Mouse (Mus musculus) embryonic facial prominence, embryonic 15.5 days (tissue): Measurements from ENCODE around the gene Tacc2. TPM values are rescaled to one million over a fixed set of nuclear protein-coding genes. Genes with fewer than 3 reads are reported as not detected.
"Not testable (repeated sequence)": the region's sequence is repeated elsewhere in the genome, so short reads cannot be mapped to it uniquely, and the experiment has no call there.

Experiments
- ATAC-seq: fragments of 200-750 bp; cut with Nextera tagmentation; 2 replicates; pipeline ENCODE4 v1.8.0; 2017; ENCODE audit warnings: low read depth, moderate TSS enrichment; ENCODE audit not compliant: insufficient number of reproducible peaks, low FRiP score, low TSS enrichment
- H3K27ac ChIP-seq: fragments of 300-500 bp; sonication (generic); replicated peaks from 2 replicates; pipeline ENCODE4 v1.5.1; 2015; ENCODE audit warnings: mild to moderate bottlenecking, inconsistent platforms
- H3K27me3 ChIP-seq: fragments of 300-500 bp; sonication (generic); 2 replicates; pipeline ENCODE4 v1.6.1; 2015; ENCODE audit warnings: inconsistent platforms
- H3K36me3 ChIP-seq: fragments of 300-500 bp; sonication (generic); 2 replicates; pipeline ENCODE4 v1.6.1; 2015; ENCODE audit warnings: mild to moderate bottlenecking, inconsistent platforms
- H3K4me1 ChIP-seq: fragments of 300-500 bp; sonication (generic); 2 replicates; pipeline ENCODE4 v1.6.1; 2015; ENCODE audit warnings: inconsistent platforms
- H3K4me2 ChIP-seq: fragments of 300-500 bp; sonication (generic); replicated peaks from 2 replicates; pipeline ENCODE4 v1.6.1; 2015; ENCODE audit warnings: mild to moderate bottlenecking, inconsistent platforms
- H3K4me3 ChIP-seq: fragments of 300-500 bp; sonication (generic); replicated peaks from 2 replicates; pipeline ENCODE4 v1.5.1; 2015; ENCODE audit warnings: mild to moderate bottlenecking, inconsistent platforms
- H3K9ac ChIP-seq: fragments of 300-500 bp; sonication (generic); 2 replicates; pipeline ENCODE4 v1.6.1; 2015; ENCODE audit warnings: inconsistent platforms
- H3K9me3 ChIP-seq: fragments of 300-500 bp; sonication (generic); replicated peaks from 2 replicates; pipeline ENCODE4 v1.6.1; 2016; ENCODE audit warnings: inconsistent platforms
- WGBS: fragments of 180-500 bp; shearing (Covaris S2); methylation state at CpG from one replicate; pipeline ENCODE4 v1.1.7; 2015; 5-methylcytosine and 5-hydroxymethylcytosine counted together
- polyA plus RNA-seq: library from polyadenylated mRNA; unstranded; fragments of >200 nt; fragmentation: Nextera tagmentation; extraction: Ambion mirVana; gene quantifications from 2 replicates; pipeline ENCODE4 v1.2.1, GENCODE M21; 2015

The Tacc2 gene
- polyA plus RNA-seq, 1 experiment from 2014 or later = 46.0 TPM

DNA sequence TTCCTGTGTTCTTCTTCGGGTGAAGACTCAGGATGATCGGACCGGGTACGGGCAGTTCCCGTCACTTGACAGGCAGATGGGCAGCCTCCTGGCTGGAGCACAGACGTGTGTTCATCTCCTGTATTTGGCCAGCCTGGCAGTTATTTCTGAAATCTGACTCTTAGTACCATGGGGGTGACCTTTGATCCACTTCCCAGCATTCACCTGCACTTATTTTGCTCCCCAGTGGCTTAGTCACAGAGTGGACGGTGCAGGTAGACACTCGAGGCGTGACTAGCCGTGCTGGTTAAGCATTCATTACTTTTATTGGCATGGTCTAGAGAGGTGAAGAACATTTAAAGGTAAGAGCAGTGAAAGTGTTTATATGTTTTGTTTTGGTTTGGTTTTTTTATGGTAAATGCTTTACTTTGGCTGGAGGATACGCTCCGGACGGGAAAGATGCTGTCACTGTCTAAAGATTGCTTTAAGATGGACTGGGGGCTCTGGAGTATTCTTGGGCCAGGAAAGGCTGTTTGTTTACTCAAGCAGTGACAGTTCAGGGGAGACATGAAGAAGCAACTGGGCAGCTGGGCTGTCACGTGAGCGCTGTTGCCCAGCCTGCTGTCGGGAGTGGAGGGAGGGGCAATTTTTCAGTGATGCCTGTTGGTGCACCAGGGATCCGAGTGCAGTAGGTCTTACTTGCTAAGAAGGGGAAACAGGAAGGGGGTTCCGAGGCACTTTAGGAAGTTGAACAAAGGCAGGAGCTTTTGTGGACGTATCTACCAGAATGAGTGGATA, 19.0 kb downstream of the Tacc2 start:
- H3K27me3 ChIP-seq, H3K4me3 ChIP-seq, H3K4me2 ChIP-seq, H3K9ac ChIP-seq, H3K9me3 ChIP-seq, H3K27ac ChIP-seq, H3K4me1 ChIP-seq, H3K36me3 ChIP-seq: not testable (repeated sequence)
- ATAC-seq = peak; percentile 22; the same call in 1 of the 2 replicates
- WGBS = 50% methylated on average over 9 of the region's 19 CpGs

DNA sequence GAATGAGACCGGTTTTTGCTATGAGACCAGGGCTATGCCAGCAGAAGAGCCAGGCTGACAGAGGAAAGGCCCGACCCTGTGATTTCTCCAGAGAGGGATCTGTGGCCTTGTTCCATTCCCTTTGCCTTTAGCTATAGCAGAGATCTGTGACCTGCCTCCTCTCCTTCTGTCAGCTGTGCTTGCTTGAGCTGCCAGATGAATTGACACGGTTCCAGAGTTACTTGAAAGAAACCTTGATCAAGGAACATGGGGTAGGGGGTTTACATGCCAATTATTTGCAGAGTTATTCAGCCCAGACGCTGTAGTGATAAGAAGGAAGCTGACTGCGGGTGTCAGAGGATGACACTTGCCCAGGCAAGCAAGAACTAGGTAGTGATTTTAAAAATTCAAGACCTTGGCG, 20.3 kb downstream of the Tacc2 start:
- H3K36me3 ChIP-seq = no peaks in the 10 kb centered on the region
- H3K9ac ChIP-seq = no peak overlapping the region
- no peaks in the 10 kb centered on the region for H3K9me3 ChIP-seq
- no peak overlapping the region for H3K4me3 ChIP-seq
- no peak for ATAC-seq
- no peak overlapping the region for H3K27ac ChIP-seq
- H3K4me2 ChIP-seq = no peak overlapping the region
- 36% methylated on average over 6 of the region's 6 CpGs for WGBS
- H3K4me1 ChIP-seq = no peaks in the 10 kb centered on the region
- H3K27me3 ChIP-seq = no peaks in the 10 kb centered on the region

DNA sequence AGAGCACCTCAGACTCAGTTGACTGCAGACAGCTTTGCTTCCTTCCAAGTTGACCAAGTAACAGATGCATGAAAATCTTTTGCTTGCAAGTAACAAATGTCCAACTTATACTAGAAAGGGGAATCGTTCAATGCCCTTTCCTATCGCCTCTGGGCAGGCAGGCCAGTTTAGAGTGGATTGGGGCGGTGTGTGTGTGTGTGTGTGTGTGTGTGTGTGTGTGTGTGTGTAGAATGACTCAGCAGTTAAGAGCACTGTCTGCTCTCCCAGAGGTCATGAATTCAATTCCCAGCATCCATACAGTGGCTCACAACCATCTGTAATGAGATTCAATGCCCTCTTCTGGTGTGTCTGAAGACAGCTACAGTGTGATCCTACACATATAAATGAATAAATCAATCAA, 22.8 kb downstream of the Tacc2 start:
- Histone ChIP-seq H3K9me3 (no peaks in the 10 kb centered on the region), H3K9ac (no peak overlapping the region), H3K36me3 (no peaks in the 10 kb centered on the region), H3K4me3 (no peak overlapping the region), H3K4me2 (no peak overlapping the region), H3K4me1 (no peaks in the 10 kb centered on the region), H3K27me3 (no peaks in the 10 kb centered on the region), H3K27ac (no peak overlapping the region)
- WGBS = 85% methylated on average over 3 of the region's 3 CpGs
- ATAC-seq = no peak

DNA sequence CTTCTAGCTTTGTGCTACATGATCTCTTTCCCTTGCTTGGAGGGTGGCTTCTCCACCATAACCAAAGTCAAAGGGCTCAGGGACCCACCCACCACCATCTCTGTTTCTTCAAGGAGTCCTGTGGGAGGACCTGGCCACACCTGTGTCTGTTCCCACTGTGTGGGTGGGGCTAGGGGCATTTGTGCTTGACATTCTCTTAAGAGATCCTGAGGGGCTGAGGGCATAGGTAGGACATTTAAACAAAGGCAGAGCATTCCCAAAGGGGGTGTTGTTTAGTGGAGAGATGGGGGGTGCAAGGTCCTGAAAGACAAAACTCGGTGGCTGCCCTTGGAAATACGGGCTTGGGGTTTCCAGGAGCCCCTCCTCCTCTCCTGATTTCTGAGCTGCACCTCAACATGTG, 23.3 kb downstream of the Tacc2 start:
- H3K9ac ChIP-seq = no peak overlapping the region
- WGBS = 73% methylated on average over 2 of the region's 2 CpGs
- H3K4me1 ChIP-seq = no peaks in the 10 kb centered on the region
- ATAC-seq = no peak
- no peak overlapping the region for H3K27ac ChIP-seq
- H3K4me3 ChIP-seq = no peak overlapping the region
- no peaks in the 10 kb centered on the region for H3K36me3 ChIP-seq
- no peak overlapping the region for H3K4me2 ChIP-seq
- no peaks in the 10 kb centered on the region for H3K9me3 ChIP-seq
- no peaks in the 10 kb centered on the region for H3K27me3 ChIP-seq

DNA sequence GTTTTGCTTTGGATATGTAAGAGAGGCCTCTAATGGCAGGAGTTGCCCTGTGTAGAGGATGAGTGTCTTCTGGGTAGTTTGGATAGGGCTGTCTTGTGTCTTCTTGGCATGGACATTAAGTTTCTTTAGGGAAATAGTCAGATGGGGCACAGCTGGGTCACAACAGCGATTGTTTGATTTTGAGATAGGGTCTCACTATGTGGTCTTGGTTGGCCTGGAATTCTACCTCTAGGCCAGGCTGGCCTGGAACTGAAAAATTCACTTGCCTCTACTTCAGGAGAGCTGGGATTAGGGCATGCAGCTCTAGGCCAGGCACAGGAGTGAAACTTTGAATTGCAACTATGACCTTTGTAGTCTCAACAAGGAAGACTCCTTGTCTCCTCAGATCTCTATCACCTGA, 25.6 kb downstream of the Tacc2 start:
- Histone ChIP-seq H3K4me1 (no peaks in the 10 kb centered on the region), H3K27ac (no peak overlapping the region), H3K27me3 (no peaks in the 10 kb centered on the region), H3K4me2 (no peak overlapping the region), H3K9ac (no peak overlapping the region), H3K36me3 (no peaks in the 10 kb centered on the region), H3K9me3 (no peaks in the 10 kb centered on the region), H3K4me3 (no peak overlapping the region)
- WGBS = 83% methylated on average over 1 of the region's 1 CpGs
- ATAC-seq = no peak

DNA sequence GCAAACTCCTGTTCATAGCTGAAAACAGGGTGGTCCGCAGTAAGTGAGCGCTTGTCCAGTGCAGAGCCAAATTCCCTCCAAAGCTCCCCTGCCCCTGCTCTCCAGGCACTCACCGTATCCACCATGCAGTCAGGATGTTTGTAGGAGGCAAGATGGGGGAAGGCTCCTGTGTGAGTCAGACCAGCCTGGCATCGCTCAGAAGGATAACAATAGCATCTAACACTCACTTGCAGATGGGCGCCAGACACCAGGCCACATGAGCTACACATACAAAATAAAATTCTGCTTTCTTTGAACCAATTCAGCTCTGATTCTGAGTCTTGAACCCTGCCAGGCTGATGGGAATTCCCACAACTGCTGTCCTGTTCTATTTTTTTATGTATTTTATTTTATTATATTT, 26.3 kb downstream of the Tacc2 start:
- Histone ChIP-seq H3K4me1 (no peaks in the 10 kb centered on the region), H3K27ac (no peak overlapping the region), H3K4me2 (no peak overlapping the region), H3K9ac (no peak overlapping the region), H3K9me3 (no peaks in the 10 kb centered on the region), H3K27me3 (no peaks in the 10 kb centered on the region), H3K4me3 (no peak overlapping the region), H3K36me3 (no peaks in the 10 kb centered on the region)
- WGBS = 80% methylated on average over 5 of the region's 5 CpGs
- ATAC-seq = no peak

DNA sequence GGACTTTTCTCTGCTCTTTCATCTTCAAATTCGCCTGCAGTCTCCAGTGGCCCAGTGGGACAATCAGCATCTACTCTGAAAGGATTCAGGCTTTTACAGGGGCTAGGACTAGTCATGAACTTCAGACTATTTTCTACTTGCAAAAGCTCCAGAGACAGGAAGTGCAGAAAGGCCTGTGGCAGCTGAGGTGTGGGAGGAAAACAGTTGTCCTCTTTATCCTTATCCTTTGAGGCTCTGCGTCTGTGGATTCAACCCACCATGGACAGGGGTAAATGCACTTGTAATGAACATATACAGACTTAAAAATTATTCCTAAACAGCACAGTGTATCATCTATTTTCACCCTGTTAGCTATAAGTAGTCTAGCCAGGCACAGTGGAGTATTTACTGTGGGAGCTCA, 27.2 kb downstream of the Tacc2 start:
- Histone ChIP-seq H3K4me3 (no peak overlapping the region), H3K27me3 (no peaks in the 10 kb centered on the region), H3K27ac (no peak overlapping the region), H3K36me3 (no peaks in the 10 kb centered on the region), H3K4me2 (no peak overlapping the region), H3K9ac (no peak overlapping the region), H3K9me3 (no peaks in the 10 kb centered on the region), H3K4me1 (no peaks in the 10 kb centered on the region)
- 70% methylated on average over 2 of the region's 2 CpGs for WGBS
- ATAC-seq = no peak

DNA sequence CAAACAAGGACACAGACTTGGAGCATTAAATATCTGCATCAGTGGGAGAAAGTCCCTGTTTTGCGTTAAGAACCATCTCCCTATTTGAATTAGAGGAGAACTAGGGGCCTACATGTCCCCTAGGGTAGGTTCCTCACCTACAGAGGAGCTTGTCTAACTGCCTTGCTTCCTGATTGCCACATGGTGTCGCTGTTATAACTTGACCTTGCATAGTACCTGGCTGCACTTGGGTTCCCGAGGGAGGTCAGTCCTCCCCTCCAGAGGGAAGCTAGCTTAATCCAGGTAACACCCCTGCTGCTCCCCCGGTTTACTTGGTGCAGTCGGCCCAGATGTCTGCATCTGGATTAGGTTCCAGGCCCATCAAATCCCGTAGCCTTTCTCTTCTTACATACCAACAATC, 27.9 kb downstream of the Tacc2 start:
- Histone ChIP-seq H3K4me3 (no peak overlapping the region), H3K27ac (no peak overlapping the region), H3K27me3 (no peaks in the 10 kb centered on the region), H3K4me1 (no peaks in the 10 kb centered on the region), H3K36me3 (no peaks in the 10 kb centered on the region), H3K4me2 (no peak overlapping the region), H3K9ac (no peak overlapping the region), H3K9me3 (no peaks in the 10 kb centered on the region)
- ATAC-seq = no peak
- WGBS = 13% methylated on average over 6 of the region's 6 CpGs

DNA sequence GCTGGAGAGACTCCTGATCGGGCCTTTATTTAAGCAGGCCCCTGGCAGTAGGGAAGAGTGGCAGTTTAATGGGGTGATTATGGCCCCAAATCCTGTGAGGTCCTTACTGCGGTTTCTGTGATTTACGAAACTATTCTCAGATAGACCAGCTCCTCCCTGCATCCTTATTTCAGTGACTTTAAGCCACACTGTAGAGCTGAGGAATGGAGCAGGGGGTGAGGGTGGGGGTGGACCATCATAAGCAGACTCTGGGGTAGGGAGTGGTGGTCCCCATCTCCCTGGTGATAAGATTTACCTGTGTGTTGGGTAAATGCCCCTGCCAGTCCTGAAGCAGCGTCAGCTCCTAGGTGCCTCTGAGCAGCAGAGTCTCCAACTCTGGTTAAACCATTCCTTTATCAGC, 29.7 kb downstream of the Tacc2 start:
- Histone ChIP-seq H3K4me3 (no peak overlapping the region), H3K27me3 (no peaks in the 10 kb centered on the region), H3K27ac (no peak overlapping the region), H3K9me3 (no peaks in the 10 kb centered on the region), H3K36me3 (no peaks in the 10 kb centered on the region), H3K9ac (no peak overlapping the region), H3K4me2 (no peak overlapping the region), H3K4me1 (no peaks in the 10 kb centered on the region)
- ATAC-seq = no peak
- WGBS = 88% methylated on average over 4 of the region's 4 CpGs

DNA sequence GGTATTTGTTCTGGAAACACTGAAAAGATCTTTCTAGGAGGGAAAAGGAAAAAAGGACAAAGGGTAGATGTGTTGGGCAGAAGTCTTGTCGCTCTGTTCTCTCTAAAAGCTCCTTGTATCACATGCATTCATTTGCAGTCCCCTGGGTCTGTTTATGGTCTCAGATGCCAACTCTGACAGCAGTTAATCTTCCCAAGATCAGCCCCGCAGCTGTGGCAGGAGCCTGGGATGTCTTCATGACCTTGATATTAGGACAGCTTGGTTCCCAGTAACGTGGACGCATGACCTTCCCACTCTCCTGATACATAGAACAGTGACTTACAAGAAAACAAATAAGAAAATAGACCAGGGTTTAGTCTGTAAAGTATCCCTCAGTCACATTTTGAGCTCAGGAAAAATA, 36.7 kb downstream of the Tacc2 start:
- no peak overlapping the region for H3K4me3 ChIP-seq
- no peaks in the 10 kb centered on the region for H3K9me3 ChIP-seq
- H3K4me2 ChIP-seq = no peak overlapping the region
- WGBS = 64% methylated on average over 4 of the region's 4 CpGs
- no peaks in the 10 kb centered on the region for H3K36me3 ChIP-seq
- no peak overlapping the region for H3K9ac ChIP-seq
- H3K27me3 ChIP-seq = no peaks in the 10 kb centered on the region
- no peak for ATAC-seq
- no peak overlapping the region for H3K27ac ChIP-seq
- H3K4me1 ChIP-seq = no peaks in the 10 kb centered on the region

DNA sequence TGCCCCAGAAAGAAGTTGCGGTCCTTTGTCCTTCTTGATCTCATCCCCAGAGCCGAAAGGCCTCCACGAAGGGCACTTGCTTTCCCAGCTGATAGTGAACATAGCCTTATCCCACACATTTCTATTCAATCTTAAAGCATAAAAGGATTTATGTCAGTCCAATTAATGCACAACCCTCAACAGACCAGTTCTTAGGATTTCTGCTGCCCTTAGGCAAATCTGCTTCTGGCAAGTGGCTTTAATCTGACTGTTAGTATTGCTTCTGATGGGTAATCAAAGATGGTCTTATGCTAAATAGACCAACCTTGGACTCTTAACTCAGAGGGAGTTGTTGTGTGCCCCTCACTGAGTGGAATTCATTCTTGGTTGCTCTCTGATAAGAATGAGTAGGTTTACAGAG, 40.4 kb downstream of the Tacc2 start:
- Histone ChIP-seq H3K4me2 (no peak overlapping the region), H3K4me1 (0 out of 2 replicates have a peak, but pooled peaks cover 7% of the 10 kb centered on the region), H3K4me3 (no peak overlapping the region), H3K27ac (no peak overlapping the region), H3K36me3 (no peaks in the 10 kb centered on the region), H3K9me3 (no peaks in the 10 kb centered on the region), H3K27me3 (no peaks in the 10 kb centered on the region), H3K9ac (no peak overlapping the region)
- WGBS = 85% methylated on average over 3 of the region's 3 CpGs
- ATAC-seq = no peak

DNA sequence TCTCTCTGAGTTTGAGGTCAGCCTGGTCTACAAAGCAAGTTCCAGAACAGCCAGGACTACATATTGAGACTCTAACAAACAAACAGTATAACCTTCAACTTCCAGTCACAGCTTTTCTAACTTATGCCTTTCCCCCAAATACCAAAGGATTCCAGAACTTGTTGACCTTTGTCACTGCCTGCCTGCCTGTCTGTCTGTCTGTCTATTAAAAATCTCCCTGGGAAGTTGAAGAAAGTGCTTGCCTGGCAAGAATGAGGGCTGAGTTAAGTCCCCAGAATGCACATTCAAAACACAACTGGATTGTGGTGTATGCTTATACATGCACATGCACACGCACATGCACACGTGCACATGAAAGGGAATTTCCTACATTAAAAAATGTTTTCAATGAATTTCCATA, 43.8 kb downstream of the Tacc2 start:
- H3K9me3 ChIP-seq = no peaks in the 10 kb centered on the region
- ATAC-seq = no peak
- H3K4me2 ChIP-seq = no peak overlapping the region
- no peaks in the 10 kb centered on the region for H3K27me3 ChIP-seq
- no peak overlapping the region for H3K4me3 ChIP-seq
- H3K27ac ChIP-seq = no peak overlapping the region
- 0 out of 2 replicates have a peak, but pooled peaks cover 25% of the 10 kb centered on the region for H3K4me1 ChIP-seq
- no peak overlapping the region for H3K9ac ChIP-seq
- WGBS = 75% methylated on average over 2 of the region's 2 CpGs
- H3K36me3 ChIP-seq = no peaks in the 10 kb centered on the region
